Mouse (Mus musculus): Measurements from ENCODE around the gene 1700028K03Rik.

1700028K03Rik gene

GRCm38 (mm10) chr5:107534581-107534980 is at the start of gene 1700028K03Rik:
Gene 1700028K03Rik (plus strand): TSS chr5:107534709.
- no peak for DNase-seq

- DNase-seq, result no peak
Observed at GRCm38 (mm10) chr5:107488996-107489395, 45.5 kb upstream of the 1700028K03Rik start.

GRCm38 (mm10) chr5:107491036-107491435 is 43.5 kb upstream of the 1700028K03Rik start:
- no peak for DNase-seq

- no peak for DNase-seq
Observed at GRCm38 (mm10) chr5:107492471-107492870, 42.0 kb upstream of the 1700028K03Rik start.

- DNase-seq, result no peak
Observed at GRCm38 (mm10) chr5:107494759-107495158, 39.8 kb upstream of the 1700028K03Rik start.

GRCm38 (mm10) chr5:107496047-107496446 is 38.5 kb upstream of the 1700028K03Rik start:
- no peak for DNase-seq

- no peak for DNase-seq
Observed at GRCm38 (mm10) chr5:107497519-107498501, 36.7 kb upstream of the 1700028K03Rik start.

- DNase-seq, result no peak
Observed at GRCm38 (mm10) chr5:107498806-107499310, 35.7 kb upstream of the 1700028K03Rik start.

GRCm38 (mm10) chr5:107499891-107500535 is 34.5 kb upstream of the 1700028K03Rik start:
- no peak for DNase-seq

GRCm38 (mm10) chr5:107500741-107501140 is 33.8 kb upstream of the 1700028K03Rik start:
- DNase-seq, result no peak

- no peak for DNase-seq
Observed at GRCm38 (mm10) chr5:107507321-107507720, 27.2 kb upstream of the 1700028K03Rik start, which contains the start of gene Gm42669. Gene Gm42669 (plus strand): TSS chr5:107507621.

- DNase-seq, result no peak
Observed at GRCm38 (mm10) chr5:107510503-107510902, 24.0 kb upstream of the 1700028K03Rik start.

GRCm38 (mm10) chr5:107511326-107511725 is 23.2 kb upstream of the 1700028K03Rik start:
- no peak for DNase-seq

- DNase-seq, result peak; percentile 60
Observed at GRCm38 (mm10) chr5:107513583-107513982, 20.9 kb upstream of the 1700028K03Rik start.

- no peak for DNase-seq
Observed at GRCm38 (mm10) chr5:107515453-107515852, 19.1 kb upstream of the 1700028K03Rik start.

GRCm38 (mm10) chr5:107516087-107516486 is 18.4 kb upstream of the 1700028K03Rik start:
- no peak for DNase-seq

GRCm38 (mm10) chr5:107518602-107519001 is 15.9 kb upstream of the 1700028K03Rik start:
- no peak for DNase-seq

GRCm38 (mm10) chr5:107521386-107521785 is 13.1 kb upstream of the 1700028K03Rik start:
- DNase-seq, result no peak

- DNase-seq, result peak; percentile 45
Observed at GRCm38 (mm10) chr5:107521897-107522296, 12.6 kb upstream of the 1700028K03Rik start.

GRCm38 (mm10) chr5:107524281-107524680 is 10.2 kb upstream of the 1700028K03Rik start:
- DNase-seq, result no peak

GRCm38 (mm10) chr5:107528856-107529255 is 5.7 kb upstream of the 1700028K03Rik start:
- no peak for DNase-seq

GRCm38 (mm10) chr5:107533590-107533989 is 919 bp upstream of the 1700028K03Rik start:
- DNase-seq, result no peak

GRCm38 (mm10) chr5:107541696-107542095 is 7.2 kb downstream of the 1700028K03Rik start:
- DNase-seq, result no peak

All from kidney, postnatal 10 days (tissue).